In genomic region chr2:32530479-32530878, GRCm38 (mm10) we compare ENCODE assay signal across 13 mouse cellular contexts. TPM values are rescaled to one million over a fixed set of nuclear protein-coding genes. Genes with fewer than 3 reads are reported as not detected.
"Had no signal": no experiment of that assay in that cellular context is flagged by ENCODE, and none has a peak within 500 bp of the region (broad histone marks: within the 10 kb centered on the region; RNA-seq: fewer than 3 reads in every experiment).

No protein-coding gene starts in this region.

- H3K27ac ChIP-seq: kidney, postnatal 0 days; limb, embryonic 13.5 days; liver, embryonic 14.5 days; neural tube, embryonic 13.5 days had no signal

- DNase-seq: left cerebral cortex, postnatal 4 days; lung, adult 18-20 months; midbrain, embryonic 14.5 days; right cerebral cortex, postnatal 25 days; thymus, adult 18-20 months; thymus, postnatal 14 days had no signal

- H3K9ac ChIP-seq: limb, embryonic 13.5 days; liver, embryonic 14.5 days; neural tube, embryonic 13.5 days had no signal

- H3K9me3 ChIP-seq: limb, embryonic 13.5 days; neural tube, embryonic 13.5 days had no signal

- H3K4me3 ChIP-seq: limb, embryonic 13.5 days; neural tube, embryonic 13.5 days had no signal

- H3K4me2 ChIP-seq: limb, embryonic 13.5 days; neural tube, embryonic 13.5 days had no signal

- H3K27me3 ChIP-seq: limb, embryonic 13.5 days; neural tube, embryonic 13.5 days had no signal

- H3K36me3 ChIP-seq: limb, embryonic 13.5 days; neural tube, embryonic 13.5 days had no signal

RNA-seq across cellular contexts. Expression of gene Pip5kl1, which starts 44.1 kb away (rescaled TPM):
- total RNA-seq: liver, adult 2 months had no signal
- polyA plus RNA-seq: liver, adult 2 months had no signal

RNA-seq across cellular contexts. Expression of gene 9430097D07Rik, which starts 45.0 kb away (rescaled TPM):
- total RNA-seq: liver, adult 2 months had no signal
- polyA plus RNA-seq: liver, adult 2 months; lung, embryonic 16.5 days; stomach, embryonic 14.5 days had no signal
